Mouse (Mus musculus) intestine, embryonic 15.5 days (tissue): ENCODE results near the gene Nectin1. TPM values are rescaled to one million over a fixed set of nuclear protein-coding genes. Genes with fewer than 3 reads are reported as not detected.

Experiments used
- ATAC-seq: fragments of 200-750 bp; cut with Nextera tagmentation; 2 replicates; pipeline ENCODE4 v1.8.0; 2017; ENCODE audit warnings: moderate TSS enrichment, moderate library complexity
- H3K27ac ChIP-seq: fragments of 300-500 bp; sonication (generic); 2 replicates; pipeline ENCODE4 v1.5.1; 2015; ENCODE audit warnings: mild to moderate bottlenecking, inconsistent platforms
- H3K27me3 ChIP-seq: fragments of 300-500 bp; sonication (generic); replicated peaks from 2 replicates; pipeline ENCODE4 v1.6.1; 2015; ENCODE audit warnings: inconsistent platforms
- H3K36me3 ChIP-seq: fragments of 300-500 bp; sonication (generic); 2 replicates; pipeline ENCODE4 v1.6.1; 2015; ENCODE audit warnings: inconsistent platforms
- H3K4me1 ChIP-seq: fragments of 300-500 bp; sonication (generic); replicated peaks from 2 replicates; pipeline ENCODE4 v1.6.1; 2015; ENCODE audit warnings: inconsistent platforms
- H3K4me2 ChIP-seq: fragments of 300-500 bp; sonication (generic); replicated peaks from 2 replicates; pipeline ENCODE4 v1.6.1; 2015; ENCODE audit warnings: mild to moderate bottlenecking, inconsistent platforms
- H3K4me3 ChIP-seq: fragments of 300-500 bp; sonication (generic); replicated peaks from 2 replicates; pipeline ENCODE4 v1.5.1; 2015; ENCODE audit warnings: inconsistent platforms
- H3K9ac ChIP-seq: fragments of 300-500 bp; sonication (generic); 2 replicates; pipeline ENCODE4 v1.6.1; 2015; ENCODE audit warnings: inconsistent platforms
- H3K9me3 ChIP-seq: fragments of 300-500 bp; sonication (generic); 2 replicates; pipeline ENCODE4 v1.6.1; 2016; ENCODE audit warnings: inconsistent platforms
- WGBS: fragments of 180-500 bp; shearing (Covaris S2); methylation state at CpG from one replicate; pipeline ENCODE4 v1.1.7; 2015; 5-methylcytosine and 5-hydroxymethylcytosine counted together
- polyA plus RNA-seq: library from polyadenylated mRNA; unstranded; fragments of >200 nt; fragmentation: Nextera tagmentation; extraction: Ambion mirVana; gene quantifications from 2 replicates; pipeline ENCODE4 v1.2.1, GENCODE M21; 2015

The Nectin1 gene
- polyA plus RNA-seq, 1 experiment from 2014 or later, result 4.1 TPM

DNA sequence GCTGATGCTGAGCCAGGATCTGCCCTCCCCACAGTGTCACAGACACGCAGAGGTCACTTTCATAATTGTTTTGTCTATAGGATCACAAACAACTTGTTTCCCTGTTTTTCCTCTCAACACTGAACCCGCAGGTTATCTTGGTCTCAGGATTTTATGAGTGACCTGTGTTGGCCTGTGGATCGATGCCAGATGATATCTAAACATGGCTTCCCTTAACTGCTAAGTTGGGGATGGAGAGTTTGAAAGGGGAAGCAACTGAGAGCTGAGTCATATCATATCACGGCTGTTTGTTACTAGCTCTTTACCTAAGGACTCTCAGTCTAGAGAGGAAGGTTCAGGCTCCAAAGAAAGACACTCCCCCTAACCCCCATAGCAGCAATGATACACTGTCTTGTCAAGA lies 11.7 kb downstream of the Nectin1 start:
- no peak overlapping the region for H3K4me2 ChIP-seq
- no peak overlapping the region for H3K4me3 ChIP-seq
- peaks cover 20% of the 10 kb centered on the region for H3K4me1 ChIP-seq
- ATAC-seq, result no peak
- no peaks in the 10 kb centered on the region for H3K36me3 ChIP-seq
- H3K9me3 ChIP-seq, result no peaks in the 10 kb centered on the region
- 50% methylated on average over 4 of the region's 4 CpGs for WGBS
- no peak overlapping the region for H3K9ac ChIP-seq
- no peak overlapping the region for H3K27ac ChIP-seq
- H3K27me3 ChIP-seq, result no peaks in the 10 kb centered on the region

DNA sequence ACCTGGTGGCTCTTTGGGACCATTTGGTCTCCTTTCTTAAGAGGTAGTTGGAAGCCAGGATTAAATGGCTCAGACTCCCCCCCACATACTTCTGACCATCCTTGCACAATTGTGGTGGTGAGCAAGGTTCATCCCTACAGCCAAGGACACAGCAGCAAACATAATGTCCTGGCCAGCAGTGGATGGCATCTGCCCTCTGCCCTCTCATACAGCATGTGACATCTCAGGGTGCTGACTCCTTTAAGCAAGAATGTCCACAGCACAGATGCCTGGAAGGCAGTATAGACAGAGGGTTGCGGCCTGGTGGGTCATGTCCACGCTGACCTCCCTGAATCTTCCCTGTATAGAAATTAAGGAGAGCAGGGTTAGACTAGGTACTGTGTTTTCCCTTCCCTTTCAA lies 12.1 kb downstream of the Nectin1 start:
- Histone ChIP-seq H3K4me2 (no peak overlapping the region), H3K9ac (no peak overlapping the region), H3K36me3 (no peaks in the 10 kb centered on the region), H3K4me1 (peaks cover 20% of the 10 kb centered on the region), H3K27ac (no peak overlapping the region), H3K27me3 (no peaks in the 10 kb centered on the region), H3K4me3 (no peak overlapping the region), H3K9me3 (no peaks in the 10 kb centered on the region)
- WGBS, result 78% methylated on average over 2 of the region's 2 CpGs
- no peak for ATAC-seq

DNA sequence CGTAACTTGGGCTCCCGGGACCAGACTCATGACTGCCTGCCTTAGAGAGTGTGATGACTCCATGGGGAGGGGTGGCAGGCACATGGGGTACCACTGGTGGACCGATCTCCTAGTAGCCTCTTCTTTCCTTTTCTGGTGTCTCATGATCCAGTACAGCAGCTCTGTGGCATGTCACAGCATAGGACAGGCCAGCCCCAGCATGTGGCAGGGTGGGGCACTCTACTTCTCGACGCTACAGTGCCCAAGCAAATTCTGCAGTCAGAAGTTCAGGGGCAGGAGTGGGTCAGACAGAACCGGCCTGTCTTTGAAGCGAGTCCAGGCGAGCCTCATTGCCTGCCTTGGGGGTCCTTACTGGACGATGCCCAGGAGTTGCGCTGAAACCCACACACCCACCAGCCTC lies 13.4 kb downstream of the Nectin1 start:
- no peak overlapping the region for H3K4me3 ChIP-seq
- WGBS, result 70% methylated on average over 10 of the region's 10 CpGs
- no peak overlapping the region for H3K27ac ChIP-seq
- H3K36me3 ChIP-seq, result no peaks in the 10 kb centered on the region
- no peaks in the 10 kb centered on the region for H3K9me3 ChIP-seq
- H3K27me3 ChIP-seq, result no peaks in the 10 kb centered on the region
- H3K9ac ChIP-seq, result no peak overlapping the region
- peaks cover 31% of the 10 kb centered on the region for H3K4me1 ChIP-seq
- 0 out of 2 replicates have a peak, but pooled peaks have one; percentile 22 for ATAC-seq
- no peak overlapping the region for H3K4me2 ChIP-seq

DNA sequence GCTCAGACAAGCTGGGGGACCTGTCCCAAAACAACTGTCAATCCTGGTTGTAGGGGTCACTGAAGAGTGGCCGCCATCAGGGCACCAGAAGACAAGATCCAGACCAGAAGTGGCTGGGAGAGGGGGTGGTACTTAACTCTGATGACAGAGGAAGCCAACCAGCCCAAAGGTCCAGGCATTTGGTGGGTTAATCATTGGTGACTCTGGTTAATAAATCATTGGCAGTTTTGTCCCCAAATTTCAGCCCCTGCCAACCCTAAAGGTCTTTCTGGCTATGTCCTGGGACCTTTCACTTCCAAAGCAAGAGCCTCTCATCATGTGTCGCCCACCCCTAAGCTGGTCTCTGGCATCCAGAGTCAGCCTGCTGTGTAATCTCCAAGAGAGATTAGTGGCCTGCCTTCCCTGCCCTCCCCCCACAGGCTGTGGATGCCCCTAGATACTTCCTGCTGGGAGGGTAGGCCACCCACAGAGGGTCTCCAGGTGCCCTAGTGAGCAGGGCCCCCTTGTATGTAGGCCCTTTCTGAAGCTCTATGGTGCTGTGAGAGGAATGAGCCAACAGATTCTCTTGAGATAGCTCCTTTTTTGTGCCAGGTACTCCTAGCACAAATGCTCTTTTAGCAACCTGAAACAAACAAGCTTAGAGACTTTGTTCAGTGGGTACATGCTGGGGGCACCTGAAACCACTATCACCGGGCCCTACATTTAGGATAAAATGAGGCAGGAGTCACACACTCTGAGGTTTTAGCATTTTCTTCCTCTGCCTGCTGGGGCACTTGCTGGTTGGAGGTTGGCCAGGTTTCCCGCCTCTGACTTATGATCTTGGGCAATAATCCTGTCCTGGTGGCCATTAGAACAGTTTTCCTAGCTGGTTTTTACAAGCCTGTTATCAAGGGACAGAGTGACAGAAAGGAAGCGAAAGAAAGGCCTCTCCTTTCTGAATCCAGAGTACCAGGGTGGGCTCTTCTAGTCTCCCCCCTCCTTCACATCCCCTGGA lies 14.5 kb downstream of the Nectin1 start:
- ATAC-seq, result peak; percentile 57
- Histone ChIP-seq H3K36me3 (no peaks in the 10 kb centered on the region), H3K27ac (peak overlapping the region; percentile 44; the same call in 1 of the 2 replicates), H3K9me3 (no peaks in the 10 kb centered on the region), H3K27me3 (no peaks in the 10 kb centered on the region), H3K4me2 (0 out of 2 replicates have a peak overlapping the region, but pooled peaks have one; percentile 31), H3K9ac (no peak overlapping the region), H3K4me1 (peaks cover 32% of the 10 kb centered on the region), H3K4me3 (no peak overlapping the region)
- 50% methylated on average over 5 of the region's 5 CpGs for WGBS

DNA sequence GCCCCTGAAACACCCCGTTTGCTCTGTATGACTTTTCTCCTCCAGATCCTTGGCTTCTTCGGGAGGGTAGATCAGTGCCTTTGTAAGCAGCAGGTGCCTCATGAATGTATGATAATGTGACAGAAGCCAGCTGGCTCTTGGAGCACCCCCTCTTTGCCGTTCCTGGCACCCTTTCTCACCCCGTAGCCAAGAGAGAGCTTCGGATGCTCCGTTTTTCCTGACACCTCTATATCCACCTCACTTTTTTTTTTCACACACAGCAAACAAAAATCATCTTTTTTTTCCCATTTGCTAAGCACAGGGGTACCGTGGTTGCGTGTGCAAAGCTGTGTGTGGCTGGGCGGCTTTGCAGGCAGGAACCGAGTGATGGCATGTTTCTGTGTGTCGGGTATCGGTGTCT lies 16.3 kb downstream of the Nectin1 start:
- Histone ChIP-seq H3K27ac (no peak overlapping the region), H3K4me3 (no peak overlapping the region), H3K9ac (no peak overlapping the region), H3K27me3 (no peaks in the 10 kb centered on the region), H3K36me3 (no peaks in the 10 kb centered on the region), H3K4me1 (peaks cover 28% of the 10 kb centered on the region), H3K9me3 (no peaks in the 10 kb centered on the region), H3K4me2 (no peak overlapping the region)
- no peak for ATAC-seq
- WGBS, result 84% methylated on average over 12 of the region's 12 CpGs

- Histone ChIP-seq H3K27ac (no peak overlapping the region), H3K36me3 (no peaks in the 10 kb centered on the region), H3K9me3 (no peaks in the 10 kb centered on the region), H3K4me3 (no peak overlapping the region), H3K4me1 (peaks cover 30% of the 10 kb centered on the region), H3K27me3 (no peaks in the 10 kb centered on the region), H3K9ac (no peak overlapping the region; the same call in 1 of the 2 replicates), H3K4me2 (no peak overlapping the region)
- ATAC-seq, result no peak
- WGBS, result 70% methylated on average over 5 of the region's 5 CpGs
Measured at GRCm38 (mm10) chr9:43761181-43761820, 17.5 kb downstream of the Nectin1 start.

GRCm38 (mm10) chr9:43761941-43762340 lies 18.2 kb downstream of the Nectin1 start:
- no peak overlapping the region for H3K4me3 ChIP-seq
- no peak overlapping the region; the same call in 1 of the 2 replicates for H3K9ac ChIP-seq
- no peak for ATAC-seq

DNA sequence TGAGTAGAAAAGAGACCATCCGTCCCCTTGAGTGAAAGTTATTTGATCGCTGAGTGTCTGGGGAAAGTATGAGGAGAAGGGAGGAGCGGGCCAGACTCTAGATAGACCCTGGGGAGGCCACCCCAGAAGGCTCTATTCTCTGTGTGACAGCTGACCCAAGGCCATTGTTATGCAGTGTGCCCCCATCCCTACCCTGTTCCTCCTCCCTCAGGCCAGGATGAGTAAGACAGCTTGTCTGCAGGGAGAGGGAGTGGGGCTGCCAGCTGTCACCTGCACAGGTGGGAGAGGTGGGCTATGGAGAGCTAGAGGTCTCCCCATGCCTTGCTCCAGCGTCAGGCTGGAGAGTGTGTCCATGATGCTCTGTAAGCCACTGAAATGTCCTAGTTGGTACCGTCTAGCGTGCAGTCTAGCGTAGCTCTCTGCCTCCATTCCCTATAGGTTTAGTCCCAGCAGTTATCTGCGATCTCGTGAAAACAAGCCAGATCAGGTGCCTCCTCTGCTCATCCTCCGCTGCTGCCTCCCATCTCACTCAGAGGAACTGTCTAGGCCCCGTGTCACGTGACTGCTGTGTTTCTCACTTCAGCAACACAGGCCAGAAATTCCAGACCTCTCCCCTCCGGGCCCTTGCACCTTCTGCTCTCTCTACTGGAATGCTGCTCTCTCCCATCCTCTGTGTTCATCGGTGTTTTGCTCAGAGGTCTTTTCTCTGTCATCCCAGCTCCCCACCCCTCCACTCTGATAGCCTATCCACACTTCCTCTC lies 21.8 kb downstream of the Nectin1 start:
- ATAC-seq, result no peak
- no peaks in the 10 kb centered on the region for H3K9me3 ChIP-seq
- WGBS, result 59% methylated on average over 14 of the region's 14 CpGs

More at GRCm38 (mm10) chr9:43761941-43762340, 18.2 kb downstream of the Nectin1 start:
- Histone ChIP-seq H3K4me1 (peaks cover 30% of the 10 kb centered on the region), H3K27me3 (no peaks in the 10 kb centered on the region), H3K4me2 (no peak overlapping the region), H3K9me3 (no peaks in the 10 kb centered on the region), H3K27ac (no peak overlapping the region), H3K36me3 (no peaks in the 10 kb centered on the region)
- WGBS, result 62% methylated on average over 3 of the region's 3 CpGs

DNA sequence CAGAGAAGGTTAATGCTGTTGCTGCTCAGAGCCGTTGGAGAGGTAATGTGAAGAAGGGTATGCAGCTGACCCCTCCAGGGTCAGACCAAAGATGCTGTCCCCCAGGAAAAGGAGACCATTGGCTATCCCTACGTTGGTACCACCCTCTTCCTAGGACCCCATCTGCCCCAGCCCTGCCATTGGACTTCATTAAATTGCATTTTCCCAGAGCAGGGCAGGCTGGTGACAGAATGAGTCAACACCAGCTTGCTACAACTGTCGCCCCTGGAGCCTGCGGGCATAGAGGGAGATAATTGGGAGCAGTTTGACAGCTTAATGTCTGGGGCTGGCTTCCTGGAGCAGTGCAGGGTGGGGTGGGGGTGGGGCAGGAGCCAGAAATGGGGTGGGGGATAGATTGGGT lies 25.0 kb downstream of the Nectin1 start:
- 36% methylated on average over 4 of the region's 4 CpGs for WGBS
- no peak for ATAC-seq
- H3K27ac ChIP-seq, result no peak overlapping the region

More for the DNA sequence above, 21.8 kb downstream of the Nectin1 start:
- H3K27ac ChIP-seq, result no peak overlapping the region
- no peaks in the 10 kb centered on the region for H3K27me3 ChIP-seq
- no peaks in the 10 kb centered on the region for H3K36me3 ChIP-seq
- H3K4me2 ChIP-seq, result no peak overlapping the region
- no peak overlapping the region for H3K9ac ChIP-seq
- H3K4me3 ChIP-seq, result no peak overlapping the region
- peaks cover 14% of the 10 kb centered on the region; the same call in 1 of the 2 replicates for H3K4me1 ChIP-seq

GRCm38 (mm10) chr9:43769228-43769627 lies 25.4 kb downstream of the Nectin1 start:
- no peaks in the 10 kb centered on the region for H3K9me3 ChIP-seq
- no peak overlapping the region for H3K4me2 ChIP-seq
- H3K4me1 ChIP-seq, result peaks cover 11% of the 10 kb centered on the region
- H3K27ac ChIP-seq, result no peak overlapping the region
- 77% methylated on average over 7 of the region's 7 CpGs for WGBS
- H3K36me3 ChIP-seq, result no peaks in the 10 kb centered on the region
- ATAC-seq, result no peak
- H3K27me3 ChIP-seq, result no peaks in the 10 kb centered on the region
- H3K4me3 ChIP-seq, result no peak overlapping the region
- no peak overlapping the region for H3K9ac ChIP-seq

More for the DNA sequence above, 25.0 kb downstream of the Nectin1 start:
- Histone ChIP-seq H3K9ac (no peak overlapping the region), H3K4me3 (no peak overlapping the region), H3K4me1 (peaks cover 11% of the 10 kb centered on the region), H3K9me3 (no peaks in the 10 kb centered on the region), H3K36me3 (no peaks in the 10 kb centered on the region), H3K27me3 (no peaks in the 10 kb centered on the region), H3K4me2 (no peak overlapping the region)

DNA sequence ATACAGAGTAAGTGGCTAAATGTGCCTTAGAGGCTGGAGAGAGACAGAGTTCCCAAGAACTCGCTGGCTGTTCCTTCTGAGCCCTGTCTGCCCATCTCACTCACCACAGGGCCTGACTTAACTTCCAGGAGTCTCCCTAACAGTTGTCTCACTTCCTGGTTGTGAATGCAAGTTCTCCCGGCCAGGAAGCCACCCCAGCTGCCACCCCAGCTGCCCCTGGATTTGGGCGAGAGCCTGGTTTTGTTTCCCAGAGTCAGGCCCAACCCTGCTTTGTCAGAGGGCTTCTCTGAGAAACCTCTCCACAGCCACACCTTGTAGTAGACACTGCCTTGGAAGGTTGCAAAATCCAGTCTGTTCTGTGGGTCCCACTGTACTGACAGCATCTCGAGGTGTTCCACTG lies 26.2 kb downstream of the Nectin1 start:
- Histone ChIP-seq H3K36me3 (no peaks in the 10 kb centered on the region), H3K27ac (no peak overlapping the region), H3K4me3 (no peak overlapping the region), H3K9ac (no peak overlapping the region), H3K4me1 (peaks cover 11% of the 10 kb centered on the region), H3K27me3 (no peaks in the 10 kb centered on the region), H3K4me2 (no peak overlapping the region), H3K9me3 (no peaks in the 10 kb centered on the region)
- WGBS, result 74% methylated on average over 4 of the region's 4 CpGs
- ATAC-seq, result no peak

- Histone ChIP-seq H3K4me2 (no peak overlapping the region), H3K9me3 (no peaks in the 10 kb centered on the region), H3K27me3 (no peaks in the 10 kb centered on the region), H3K36me3 (no peaks in the 10 kb centered on the region), H3K4me3 (no peak overlapping the region), H3K9ac (no peak overlapping the region), H3K4me1 (peaks cover 9% of the 10 kb centered on the region), H3K27ac (no peak overlapping the region)
- 89% methylated on average over 1 of the region's 1 CpGs for WGBS
- no peak for ATAC-seq
Measured at GRCm38 (mm10) chr9:43771041-43771440, 27.3 kb downstream of the Nectin1 start.
